Mouse (Mus musculus): Measurements from ENCODE around the gene Pcolce2.
"Not testable (repeated sequence)": the region's sequence is repeated elsewhere in the genome, so short reads cannot be mapped to it uniquely, and the experiment has no call there.

The Pcolce2 gene

DNA sequence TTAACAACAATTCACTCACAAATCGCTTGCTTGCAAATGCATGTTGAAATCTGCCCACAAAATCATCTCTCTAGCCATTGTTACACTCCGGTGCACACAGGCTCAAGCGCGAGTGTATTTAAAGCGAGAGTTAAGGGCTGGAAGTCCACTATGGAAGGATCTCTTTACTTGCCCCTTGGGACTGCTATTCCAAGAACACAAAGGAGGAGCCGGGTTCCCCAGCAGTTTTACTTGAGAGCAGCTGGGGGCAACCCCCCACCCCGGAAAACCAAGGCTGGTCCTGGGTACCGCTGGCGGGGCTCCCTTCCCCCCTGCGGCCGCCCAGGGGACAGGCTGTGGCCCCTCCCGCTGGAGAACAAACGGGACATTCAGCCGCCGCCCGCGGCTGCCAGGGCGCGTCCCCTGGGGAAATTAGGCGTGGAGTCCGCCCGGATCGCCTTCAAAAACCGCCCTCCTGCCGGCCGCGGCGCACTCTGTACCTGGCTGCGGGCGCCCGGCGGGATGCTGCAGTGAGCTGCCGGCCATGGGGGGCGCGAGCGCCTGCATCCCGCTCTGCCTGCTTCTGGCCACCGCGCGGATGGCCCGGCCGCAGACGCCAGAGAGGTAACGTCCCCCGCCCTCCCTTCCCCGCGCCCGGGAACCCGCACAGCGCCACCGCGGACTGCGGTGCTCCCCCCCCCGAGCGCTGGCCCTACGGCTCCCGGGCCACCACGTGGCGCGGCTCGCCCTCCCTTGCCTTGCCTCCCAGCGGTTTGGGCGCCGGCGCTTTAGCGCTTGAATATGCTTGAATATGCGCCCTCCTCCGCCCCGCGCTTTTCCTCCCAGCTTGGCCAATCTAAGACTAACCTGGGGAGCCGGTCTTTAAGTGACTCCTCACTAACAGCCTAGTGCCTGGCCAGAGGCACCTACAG, at the start of gene Pcolce2:
Gene Pcolce2 (plus strand): TSS at position 331 of the 911 bp plus-strand sequence.
- in situ Hi-C loops (cut with MseI, MboI) = no loop called here

GRCm38 (mm10) chr9:95588070-95588469, 49.3 kb upstream of the Pcolce2 start:
- in situ Hi-C loops (cut with MseI, MboI) = no loop called here

- in situ Hi-C loops (cut with MseI, MboI) = loop anchor here in 1 of 2 experiments (10.0 kb wide), 1 partner anchor 101 kb away; no protein-coding TSS in a partner anchor
These were observed 43.1 kb upstream of the Pcolce2 start for GRCm38 (mm10) chr9:95594291-95594690.

DNA sequence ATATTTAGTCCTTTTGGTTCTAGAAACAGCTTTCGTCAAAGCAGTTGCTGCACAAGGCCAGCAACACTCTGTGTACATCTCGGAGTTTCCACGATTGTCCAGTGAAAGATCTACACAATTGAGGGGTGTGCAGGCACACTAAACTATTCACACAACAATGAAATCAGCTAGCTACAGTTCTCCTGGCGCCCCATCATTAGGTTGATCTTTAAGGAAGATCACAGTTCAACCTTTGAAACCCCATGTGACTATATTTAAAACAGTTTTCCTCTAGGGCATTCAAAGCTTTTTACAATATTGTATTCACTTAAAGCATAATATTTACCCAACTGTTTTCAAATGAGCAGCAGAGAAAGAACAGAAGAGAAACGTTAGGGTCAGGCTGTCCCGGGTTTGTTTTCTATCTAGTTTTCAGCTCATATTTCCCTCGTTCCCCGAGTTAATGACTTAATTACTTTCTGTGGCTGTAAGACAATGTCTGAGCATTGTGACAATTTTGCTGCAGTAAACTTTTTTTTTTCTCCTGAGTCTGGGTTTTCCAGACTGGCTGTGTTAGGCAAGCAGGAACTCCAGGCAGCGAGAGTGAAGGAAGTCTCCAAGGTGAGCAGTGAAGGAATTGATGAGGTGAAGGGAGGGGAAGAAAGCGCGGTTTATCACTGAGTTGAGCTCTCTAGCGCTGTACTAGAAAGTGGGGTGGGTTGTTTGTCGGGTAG, 39.8 kb upstream of the Pcolce2 start:
- in situ Hi-C loops (cut with MseI, MboI) = loop anchor here in 1 of 2 experiments (10.0 kb wide), 1 partner anchor 97 kb away; no protein-coding TSS in a partner anchor

- in situ Hi-C loops (cut with MseI, MboI) = loop anchor here in 1 of 2 experiments (10.0 kb wide), 1 partner anchor 97 kb away; no protein-coding TSS in a partner anchor
These were observed 39.2 kb upstream of the Pcolce2 start for GRCm38 (mm10) chr9:95598179-95598721.

DNA sequence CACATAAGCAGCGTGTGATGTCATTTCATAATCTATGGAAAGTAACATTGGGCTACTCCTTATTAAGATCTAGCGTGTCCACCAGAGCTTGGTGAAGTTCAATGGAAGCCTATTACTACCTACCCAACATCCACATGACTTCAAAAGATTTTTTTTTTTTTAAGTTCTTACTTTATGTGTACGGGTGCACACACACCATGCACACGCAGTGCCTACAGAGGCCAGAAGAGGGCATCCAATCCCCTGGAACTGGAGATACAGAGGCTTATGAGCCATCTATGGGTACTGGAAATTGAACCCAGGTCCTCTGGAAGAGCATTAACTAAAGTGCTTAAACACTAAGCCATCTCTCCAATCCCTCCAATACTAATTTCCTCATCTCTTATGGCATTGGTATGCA, 38.0 kb upstream of the Pcolce2 start:
- in situ Hi-C loops (cut with MseI, MboI) = loop anchor here in 1 of 2 experiments (10.0 kb wide), 1 partner anchor 95 kb away; no protein-coding TSS in a partner anchor

- in situ Hi-C loops (cut with MseI, MboI) = no loop called here
These were observed 34.6 kb upstream of the Pcolce2 start for GRCm38 (mm10) chr9:95602849-95603248.

DNA sequence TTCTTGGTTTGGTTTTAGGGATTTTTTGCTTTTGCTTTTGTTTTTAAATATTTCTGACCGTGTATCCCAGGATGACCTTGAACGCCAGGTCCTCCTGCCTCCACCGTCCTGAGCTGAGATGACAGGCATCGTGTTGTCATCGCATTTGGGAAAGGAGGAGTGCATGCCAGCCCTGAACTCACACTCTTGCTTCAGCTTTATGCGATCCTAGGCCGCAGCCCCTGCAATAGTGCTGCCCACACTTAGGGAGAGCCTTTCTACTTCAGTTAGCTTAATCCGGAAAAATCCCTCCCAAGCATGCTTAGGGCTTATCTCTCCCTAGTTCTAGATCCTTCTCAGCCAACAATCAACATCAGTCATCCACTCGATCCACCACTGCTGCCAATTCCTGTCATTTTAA, 34.1 kb upstream of the Pcolce2 start:
- in situ Hi-C loops (cut with MseI, MboI) = no loop called here

DNA sequence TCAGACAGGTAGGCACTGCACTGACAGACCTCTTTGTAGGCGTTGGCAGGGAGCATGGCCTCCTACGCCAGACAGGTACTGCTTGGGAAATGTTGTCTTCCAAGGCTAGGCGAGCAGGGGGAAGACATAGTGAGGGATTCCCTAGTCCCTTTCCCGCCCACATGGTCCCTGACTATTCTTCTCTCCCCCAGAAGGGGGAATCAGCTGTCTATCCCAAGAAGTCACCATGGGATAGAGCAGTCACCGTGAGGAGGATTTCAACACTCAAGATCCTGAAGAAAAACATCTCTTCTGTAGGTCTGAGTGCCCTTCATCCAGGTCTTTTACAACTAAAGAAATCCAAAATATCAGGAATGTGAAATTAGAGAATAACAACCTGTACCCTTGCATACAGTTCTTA, 30.2 kb upstream of the Pcolce2 start:
- in situ Hi-C loops (cut with MseI, MboI) = no loop called here

DNA sequence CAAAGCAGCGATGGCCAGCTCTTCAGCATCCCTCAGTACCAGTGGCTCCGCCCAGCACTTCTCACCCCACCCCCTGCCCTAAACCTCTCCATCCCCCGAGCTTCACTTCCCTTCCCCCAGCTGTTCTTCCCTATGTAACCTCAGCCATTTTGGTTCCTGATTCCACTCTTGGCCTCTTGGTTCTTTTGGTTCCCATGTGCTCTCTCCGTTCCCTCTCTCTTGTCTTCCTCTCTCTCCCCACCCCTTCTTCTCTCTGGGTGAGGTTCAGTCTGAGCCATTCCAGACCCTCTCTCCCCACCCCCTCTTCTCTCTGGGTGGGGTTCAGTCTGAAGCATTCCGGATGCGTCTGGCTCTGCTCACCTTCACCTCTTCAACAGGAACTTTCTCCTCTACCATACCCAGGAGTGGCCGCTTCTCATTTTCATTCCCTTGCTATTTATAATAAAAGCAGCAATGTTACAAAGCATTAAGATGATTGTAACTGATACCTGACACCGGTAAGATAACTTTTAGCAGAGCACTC, 25.1 kb upstream of the Pcolce2 start:
- in situ Hi-C loops (cut with MseI, MboI) = no loop called here

GRCm38 (mm10) chr9:95613426-95614127, 23.8 kb upstream of the Pcolce2 start:
- in situ Hi-C loops (cut with MseI, MboI) = no loop called here

DNA sequence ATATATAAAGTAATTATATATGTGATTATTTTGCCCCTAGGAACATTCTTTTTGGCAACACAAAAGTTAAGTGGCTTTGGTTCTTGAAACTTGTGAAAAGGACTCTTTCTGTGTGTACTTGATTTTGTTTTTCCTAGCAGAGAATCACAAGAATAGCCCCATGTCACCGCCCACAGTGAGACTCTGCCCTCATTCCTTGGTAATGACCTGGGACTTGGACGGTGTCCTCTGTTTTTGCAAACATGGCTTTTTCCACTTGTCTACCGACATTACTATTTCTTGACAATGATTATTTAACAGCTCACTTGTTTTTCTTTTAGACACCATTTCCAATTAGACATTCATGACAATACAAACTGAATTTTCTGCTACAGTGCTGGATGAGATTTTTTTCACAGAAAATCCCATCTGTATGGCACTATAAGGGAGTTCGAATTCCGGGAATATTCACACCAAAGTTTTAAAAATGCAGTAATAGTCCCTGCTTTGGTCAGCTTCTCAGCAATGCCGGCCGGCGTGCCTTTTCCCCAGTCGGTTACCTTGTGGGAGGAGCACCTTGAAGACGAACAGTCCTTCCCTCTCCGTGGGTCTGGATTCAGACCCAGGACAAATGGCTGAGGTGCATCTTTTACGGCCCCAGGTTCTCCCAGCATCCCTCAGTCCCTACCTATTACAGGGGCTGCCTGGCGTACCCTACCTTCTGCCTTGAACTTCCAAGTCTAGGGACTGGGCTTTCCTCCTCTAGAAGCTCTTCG, 22.4 kb upstream of the Pcolce2 start:
- in situ Hi-C loops (cut with MseI, MboI) = no loop called here

- in situ Hi-C loops (cut with MseI, MboI) = no loop called here
These were observed 21.4 kb upstream of the Pcolce2 start for GRCm38 (mm10) chr9:95615961-95616360.

DNA sequence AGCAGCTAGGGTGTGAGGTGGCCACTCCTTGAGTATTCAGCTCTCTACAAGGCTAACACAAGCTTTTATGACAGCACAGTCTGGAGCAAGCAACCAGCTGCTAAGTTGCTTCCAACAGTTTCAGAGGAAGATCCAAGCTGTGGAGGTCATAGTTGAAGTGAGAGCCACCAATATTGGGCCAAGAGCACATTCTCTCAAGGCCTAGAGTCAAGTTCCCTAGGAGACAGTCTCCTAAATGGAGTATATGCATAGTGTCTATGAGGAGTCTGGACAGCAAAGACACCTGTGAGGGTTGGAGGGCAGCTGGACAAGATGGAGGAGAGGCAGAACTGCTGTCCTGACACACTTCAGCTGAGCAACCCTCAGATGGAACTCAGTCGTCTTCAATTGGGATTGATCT, 18.8 kb upstream of the Pcolce2 start:
- in situ Hi-C loops (cut with MseI, MboI) = no loop called here

GRCm38 (mm10) chr9:95624072-95624471, 13.3 kb upstream of the Pcolce2 start:
- in situ Hi-C loops (cut with MseI, MboI) = no loop called here

DNA sequence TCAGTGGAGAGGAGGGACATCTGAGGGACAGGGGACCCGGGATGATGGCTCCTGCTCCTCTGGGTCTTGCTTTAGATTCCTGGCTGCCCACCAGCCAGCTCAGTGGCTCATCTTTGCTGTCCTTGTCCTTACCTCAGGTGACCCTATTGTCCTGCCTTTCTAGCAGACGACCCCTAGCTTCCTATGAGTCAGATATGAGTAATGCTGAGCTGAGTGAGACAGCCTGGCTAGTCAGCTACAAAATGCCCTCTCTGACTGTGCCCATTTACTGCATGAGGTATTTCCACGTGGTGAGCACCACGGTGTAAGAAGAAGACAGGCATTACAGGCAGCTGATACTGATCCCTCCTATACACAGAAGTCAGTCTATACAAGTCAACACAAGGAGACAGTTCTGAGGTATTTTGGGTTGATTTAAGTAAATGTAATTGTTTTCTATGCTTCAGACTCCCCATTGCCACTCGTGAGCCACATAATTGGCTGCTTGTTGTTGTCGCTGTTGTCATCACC, 8.9 kb upstream of the Pcolce2 start:
- in situ Hi-C loops (cut with MseI, MboI) = no loop called here

GRCm38 (mm10) chr9:95629561-95629960, 7.8 kb upstream of the Pcolce2 start:
- in situ Hi-C loops (cut with MseI, MboI) = not testable (repeated sequence)

GRCm38 (mm10) chr9:95636395-95636794, 1.0 kb upstream of the Pcolce2 start:
- in situ Hi-C loops (cut with MseI, MboI) = no loop called here

DNA sequence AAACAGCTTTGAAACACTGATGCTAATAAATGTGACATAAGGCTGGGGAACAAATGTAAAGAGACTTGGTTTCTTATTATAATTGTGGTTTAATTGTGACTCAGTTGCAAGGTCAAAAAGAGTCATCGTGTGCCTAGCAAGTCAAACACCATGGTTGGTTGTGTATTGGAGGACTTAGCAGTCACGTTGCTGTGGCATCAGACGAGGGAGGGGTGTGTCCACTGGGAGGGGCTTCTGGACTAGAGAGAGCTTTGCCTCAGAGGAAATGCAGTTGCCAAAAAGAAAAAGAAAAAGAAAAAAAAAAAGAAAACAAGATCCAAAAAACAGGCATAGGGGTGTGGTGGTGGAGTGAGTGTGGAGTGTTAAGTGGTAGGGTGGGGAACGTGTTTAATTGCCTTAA, 2.5 kb downstream of the Pcolce2 start:
- in situ Hi-C loops (cut with MseI, MboI) = no loop called here

- in situ Hi-C loops (cut with MseI, MboI) = no loop called here
These were observed 8.5 kb downstream of the Pcolce2 start for GRCm38 (mm10) chr9:95645926-95646325.
